Mouse (Mus musculus): ENCODE results near the gene Dbx1. TPM values are rescaled to one million over a fixed set of nuclear protein-coding genes. Genes with fewer than 3 reads are reported as not detected.

The Dbx1 gene
- polyA plus RNA-seq, 1 experiment from 2014 or later, result 52.8 TPM

GRCm38 (mm10) chr7:49604965-49605795 lies 31.5 kb downstream of the Dbx1 start:
- Histone ChIP-seq H3K36me3 (ENCODE audit: control insufficient read depth, insufficient read depth, low read length) (peaks cover 21% of the 10 kb centered on the region), H3K27ac (replicated peaks; ENCODE audit: low read depth, low read length) (no peak overlapping the region), H3K9ac (replicated peaks; ENCODE audit: low read length) (no peak overlapping the region), H3K4me1 (ENCODE audit: control insufficient read depth, insufficient read depth, low read length) (no peaks in the 10 kb centered on the region), H3K9me3 (ENCODE audit: control insufficient read depth, low read length) (no peaks in the 10 kb centered on the region), H3K4me3 (replicated peaks; ENCODE audit: low read depth, low read length) (no peak overlapping the region), H3K4me2 (ENCODE audit: low read length) (no peak overlapping the region), H3K27me3 (ENCODE audit: control insufficient read depth, insufficient read depth, low read length) (no peaks in the 10 kb centered on the region)
- ATAC-seq (ENCODE audit: low FRiP score, low TSS enrichment) (no peak), DNase-seq (no peak)
- 90% methylated on average over 15 of the region's 15 CpGs for WGBS

DNA sequence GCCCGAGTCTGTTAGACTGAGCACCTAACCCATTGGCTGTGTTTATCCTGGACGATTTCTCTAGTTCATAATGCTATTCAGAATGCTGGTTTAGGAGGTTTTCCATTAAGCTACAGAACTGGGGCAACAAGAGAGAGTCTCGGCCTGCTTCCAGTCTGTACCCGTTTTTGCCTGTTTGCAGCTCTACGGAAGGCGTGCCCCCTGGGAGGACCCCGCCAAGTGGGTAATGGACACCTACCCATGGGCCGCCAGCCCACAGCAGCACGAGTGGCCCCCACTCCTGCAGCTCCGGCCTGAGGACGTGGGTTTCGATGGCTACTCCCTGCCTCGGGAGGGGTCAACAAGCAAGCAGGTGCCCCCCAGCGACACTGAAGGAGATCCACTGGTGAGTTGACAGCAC lies 32.4 kb downstream of the Dbx1 start:
- no peak for DNase-seq
- Histone ChIP-seq H3K4me3 (replicated peaks; ENCODE audit: low read depth, low read length) (no peak overlapping the region), H3K9me3 (ENCODE audit: control insufficient read depth, low read length) (no peaks in the 10 kb centered on the region), H3K4me1 (ENCODE audit: control insufficient read depth, insufficient read depth, low read length) (no peaks in the 10 kb centered on the region), H3K27me3 (ENCODE audit: control insufficient read depth, insufficient read depth, low read length) (no peaks in the 10 kb centered on the region), H3K4me2 (ENCODE audit: low read length) (no peak overlapping the region), H3K36me3 (ENCODE audit: control insufficient read depth, insufficient read depth, low read length) (peaks cover 27% of the 10 kb centered on the region), H3K27ac (replicated peaks; ENCODE audit: low read depth, low read length) (no peak overlapping the region), H3K9ac (replicated peaks; ENCODE audit: low read length) (no peak overlapping the region)
- no peak for ATAC-seq (ENCODE audit: low FRiP score, low TSS enrichment)
- 94% methylated on average over 14 of the region's 14 CpGs for WGBS

DNA sequence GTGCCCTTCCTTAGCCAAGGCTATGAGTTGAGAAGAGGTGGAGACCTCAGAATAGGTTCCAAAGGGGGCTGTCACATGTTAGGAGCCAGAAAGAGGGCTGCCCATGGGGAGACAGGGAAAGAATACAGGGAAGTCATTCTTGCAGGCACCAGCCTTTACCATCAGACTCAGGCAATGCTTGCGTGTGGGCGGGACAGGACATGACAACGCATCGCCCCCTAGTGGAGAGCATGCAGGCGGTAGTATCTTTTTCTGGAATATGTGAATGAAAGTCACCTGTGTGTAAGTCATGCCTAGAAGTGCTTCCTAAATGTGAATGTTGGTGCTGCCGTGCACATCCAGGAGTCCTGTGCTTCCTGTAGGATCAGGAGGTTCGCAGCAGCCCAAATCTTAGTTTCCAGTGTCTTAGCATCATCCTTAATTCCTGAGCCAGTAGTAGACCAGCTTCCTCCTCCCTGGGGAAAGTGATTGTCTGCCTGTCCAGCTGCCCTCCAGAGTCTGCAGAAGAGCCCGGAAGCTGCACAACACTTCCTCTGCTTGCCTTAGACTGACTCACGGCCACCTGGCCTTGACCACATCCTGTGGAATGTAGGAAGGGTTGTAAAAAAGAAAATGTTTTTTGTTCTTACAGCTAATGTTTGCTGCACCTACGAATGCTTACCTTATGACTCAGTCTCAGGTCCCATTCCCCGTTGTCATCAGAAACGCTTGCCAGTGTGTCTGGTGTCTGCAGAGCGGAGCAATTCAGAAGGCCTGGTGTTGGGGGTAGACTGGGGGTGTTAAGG lies 35.3 kb downstream of the Dbx1 start:
- DNase-seq, result peak; percentile 85
- H3K9me3 ChIP-seq (ENCODE audit: control insufficient read depth, low read length), result no peaks in the 10 kb centered on the region
- peak; percentile 46; the same call in 1 of the 2 replicates for ATAC-seq (ENCODE audit: low FRiP score, low TSS enrichment)
- H3K4me3 ChIP-seq (replicated peaks; ENCODE audit: low read depth, low read length), result no peak overlapping the region
- peaks cover 33% of the 10 kb centered on the region for H3K36me3 ChIP-seq (ENCODE audit: control insufficient read depth, insufficient read depth, low read length)
- no peak overlapping the region for H3K27ac ChIP-seq (replicated peaks; ENCODE audit: low read depth, low read length)
- H3K9ac ChIP-seq (replicated peaks; ENCODE audit: low read length), result no peak overlapping the region
- H3K4me1 ChIP-seq (ENCODE audit: control insufficient read depth, insufficient read depth, low read length), result no peaks in the 10 kb centered on the region
- WGBS, result 61% methylated on average over 13 of the region's 13 CpGs
- no peaks in the 10 kb centered on the region for H3K27me3 ChIP-seq (ENCODE audit: control insufficient read depth, insufficient read depth, low read length)
- no peak overlapping the region for H3K4me2 ChIP-seq (ENCODE audit: low read length)

DNA sequence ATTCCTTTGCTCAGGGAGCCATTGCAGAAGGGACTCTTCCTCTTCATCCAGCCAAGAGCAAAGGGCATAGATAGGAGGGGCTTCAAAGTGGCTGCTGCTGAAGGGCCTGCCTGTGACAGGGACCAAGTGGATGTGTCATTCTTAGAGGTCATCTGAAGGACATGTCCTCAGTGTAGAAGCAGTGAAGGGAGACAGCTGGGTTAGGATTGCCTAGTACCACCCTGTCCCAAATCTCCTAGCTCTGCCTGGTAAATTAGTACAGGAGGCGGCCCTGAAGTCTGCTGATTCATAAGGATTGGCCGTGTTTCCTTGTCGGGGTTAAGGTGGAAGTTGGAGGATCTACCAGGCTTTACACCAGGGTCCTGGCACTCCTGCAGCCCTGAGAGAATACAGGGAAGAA lies 36.7 kb downstream of the Dbx1 start:
- H3K4me1 ChIP-seq (ENCODE audit: control insufficient read depth, insufficient read depth, low read length), result no peaks in the 10 kb centered on the region

DNA sequence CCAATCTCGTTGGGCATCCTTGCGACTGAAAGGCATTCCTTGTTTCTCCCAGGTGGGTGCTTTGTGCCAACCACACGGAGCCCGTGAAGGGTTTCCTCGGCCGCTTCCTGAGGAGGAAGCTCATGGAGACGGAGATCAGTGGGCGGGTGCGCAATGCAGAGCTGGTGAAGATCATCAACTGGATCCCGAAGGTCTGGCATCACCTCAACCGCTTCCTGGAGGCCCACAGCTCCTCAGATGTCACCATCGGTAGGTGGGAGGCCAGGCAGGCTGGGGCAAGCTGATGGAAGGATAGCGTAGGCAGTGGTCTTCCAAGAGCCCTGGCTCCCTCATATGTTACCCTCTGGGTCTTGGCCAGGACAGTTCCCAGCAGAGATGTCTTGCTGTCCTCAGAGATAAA lies 38.4 kb downstream of the Dbx1 start:
- DNase-seq (no peak), ATAC-seq (ENCODE audit: low FRiP score, low TSS enrichment) (no peak)
- H3K4me2 ChIP-seq (ENCODE audit: low read length), result no peak overlapping the region
- 95% methylated on average over 13 of the region's 13 CpGs for WGBS
- no peak overlapping the region for H3K9ac ChIP-seq (replicated peaks; ENCODE audit: low read length)
- no peak overlapping the region for H3K27ac ChIP-seq (replicated peaks; ENCODE audit: low read depth, low read length)
- H3K9me3 ChIP-seq (ENCODE audit: control insufficient read depth, low read length), result no peaks in the 10 kb centered on the region
- peaks cover 42% of the 10 kb centered on the region for H3K36me3 ChIP-seq (ENCODE audit: control insufficient read depth, insufficient read depth, low read length)
- no peaks in the 10 kb centered on the region for H3K4me1 ChIP-seq (ENCODE audit: control insufficient read depth, insufficient read depth, low read length)
- H3K4me3 ChIP-seq (replicated peaks; ENCODE audit: low read depth, low read length), result no peak overlapping the region
- no peaks in the 10 kb centered on the region for H3K27me3 ChIP-seq (ENCODE audit: control insufficient read depth, insufficient read depth, low read length)

More for the DNA sequence above, 36.7 kb downstream of the Dbx1 start:
- no peak for DNase-seq
- peaks cover 29% of the 10 kb centered on the region for H3K36me3 ChIP-seq (ENCODE audit: control insufficient read depth, insufficient read depth, low read length)
- H3K27ac ChIP-seq (replicated peaks; ENCODE audit: low read depth, low read length), result no peak overlapping the region
- H3K4me2 ChIP-seq (ENCODE audit: low read length), result no peak overlapping the region
- H3K9me3 ChIP-seq (ENCODE audit: control insufficient read depth, low read length), result no peaks in the 10 kb centered on the region
- WGBS, result 97% methylated on average over 3 of the region's 3 CpGs
- H3K27me3 ChIP-seq (ENCODE audit: control insufficient read depth, insufficient read depth, low read length), result no peaks in the 10 kb centered on the region
- ATAC-seq (ENCODE audit: low FRiP score, low TSS enrichment), result no peak
- H3K4me3 ChIP-seq (replicated peaks; ENCODE audit: low read depth, low read length), result no peak overlapping the region
- no peak overlapping the region for H3K9ac ChIP-seq (replicated peaks; ENCODE audit: low read length)

- Histone ChIP-seq H3K4me3 (replicated peaks; ENCODE audit: low read depth, low read length) (no peak overlapping the region), H3K36me3 (ENCODE audit: control insufficient read depth, insufficient read depth, low read length) (peaks cover 43% of the 10 kb centered on the region), H3K9ac (replicated peaks; ENCODE audit: low read length) (no peak overlapping the region), H3K4me2 (ENCODE audit: low read length) (no peak overlapping the region), H3K4me1 (ENCODE audit: control insufficient read depth, insufficient read depth, low read length) (no peaks in the 10 kb centered on the region), H3K27ac (replicated peaks; ENCODE audit: low read depth, low read length) (no peak overlapping the region), H3K27me3 (ENCODE audit: control insufficient read depth, insufficient read depth, low read length) (no peaks in the 10 kb centered on the region), H3K9me3 (ENCODE audit: control insufficient read depth, low read length) (no peaks in the 10 kb centered on the region)
- no peak for ATAC-seq (ENCODE audit: low FRiP score, low TSS enrichment)
- 87% methylated on average over 3 of the region's 3 CpGs for WGBS
- no peak for DNase-seq
Observed at GRCm38 (mm10) chr7:49597776-49598175, 38.9 kb downstream of the Dbx1 start.

DNA sequence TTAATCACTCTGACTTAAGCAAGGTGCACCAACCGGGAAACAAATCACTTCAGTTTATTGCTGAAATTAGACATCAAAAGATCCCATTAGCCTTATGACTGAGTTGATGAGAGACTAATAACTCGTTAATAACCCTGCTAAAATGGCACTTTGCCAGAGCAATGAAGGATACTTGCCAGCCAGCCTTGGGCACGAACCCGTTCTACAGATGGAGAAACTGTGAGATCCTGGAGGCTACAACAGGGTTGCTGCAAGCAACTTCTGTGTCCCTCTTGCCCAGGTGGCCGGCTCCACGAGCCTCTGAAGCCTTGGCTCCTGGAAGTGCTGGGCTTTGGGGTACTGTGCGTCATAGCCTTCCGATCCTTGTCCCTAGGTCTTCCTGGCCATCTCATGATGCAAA lies 47.0 kb downstream of the Dbx1 start:
- no peak for ATAC-seq (ENCODE audit: low FRiP score, low TSS enrichment)
- Histone ChIP-seq H3K9me3 (ENCODE audit: control insufficient read depth, low read length) (no peaks in the 10 kb centered on the region), H3K9ac (replicated peaks; ENCODE audit: low read length) (no peak overlapping the region), H3K4me2 (ENCODE audit: low read length) (no peak overlapping the region), H3K36me3 (ENCODE audit: control insufficient read depth, insufficient read depth, low read length) (peaks cover 65% of the 10 kb centered on the region), H3K4me1 (ENCODE audit: control insufficient read depth, insufficient read depth, low read length) (no peaks in the 10 kb centered on the region), H3K27ac (replicated peaks; ENCODE audit: low read depth, low read length) (no peak overlapping the region), H3K4me3 (replicated peaks; ENCODE audit: low read depth, low read length) (no peak overlapping the region), H3K27me3 (ENCODE audit: control insufficient read depth, insufficient read depth, low read length) (no peaks in the 10 kb centered on the region)
- DNase-seq, result no peak
- 95% methylated on average over 8 of the region's 8 CpGs for WGBS

GRCm38 (mm10) chr7:49586530-49587120 lies 50.0 kb downstream of the Dbx1 start:
- Histone ChIP-seq H3K36me3 (ENCODE audit: control insufficient read depth, insufficient read depth, low read length) (peaks cover 65% of the 10 kb centered on the region), H3K4me1 (ENCODE audit: control insufficient read depth, insufficient read depth, low read length) (no peaks in the 10 kb centered on the region), H3K27me3 (ENCODE audit: control insufficient read depth, insufficient read depth, low read length) (no peaks in the 10 kb centered on the region), H3K9me3 (ENCODE audit: control insufficient read depth, low read length) (no peaks in the 10 kb centered on the region), H3K4me2 (ENCODE audit: low read length) (no peak overlapping the region), H3K9ac (replicated peaks; ENCODE audit: low read length) (no peak overlapping the region), H3K4me3 (replicated peaks; ENCODE audit: low read depth, low read length) (no peak overlapping the region), H3K27ac (replicated peaks; ENCODE audit: low read depth, low read length) (no peak overlapping the region)
- 82% methylated on average over 5 of the region's 5 CpGs for WGBS
- no peak for DNase-seq
- no peak for ATAC-seq (ENCODE audit: low FRiP score, low TSS enrichment)

Measured in midbrain, embryonic 14.5 days (tissue).